Mouse (Mus musculus) megakaryocyte, embryonic 14.5 days (primary cell): ENCODE data around the gene Olfr59. TPM values are rescaled to one million over a fixed set of nuclear protein-coding genes. Genes with fewer than 3 reads are reported as not detected.

Experiments
- H3K27me3 ChIP-seq: replicated peaks from 2 replicates; pipeline ENCODE3; 2012; ENCODE audit warnings: inconsistent platforms
- H3K36me3 ChIP-seq: replicated peaks from 2 replicates; pipeline ENCODE3; 2012; ENCODE audit warnings: low read length, inconsistent platforms, mixed read lengths
- H3K4me1 ChIP-seq: 2 replicates; pipeline ENCODE4 v1.6.1; 2012; ENCODE audit warnings: inconsistent platforms
- H3K4me3 ChIP-seq: replicated peaks from 2 replicates; pipeline ENCODE3; 2012; ENCODE audit warnings: moderate library complexity, mild to moderate bottlenecking, inconsistent platforms
- H3K9me3 ChIP-seq: 2 replicates; pipeline ENCODE4 v1.6.1; 2012; ENCODE audit warnings: inconsistent platforms
- FLI1 ChIP-seq: IDR thresholded peaks from 2 replicates; pipeline ENCODE4 v1.6.1; 2012; ENCODE audit warnings: low read length, inconsistent platforms, mixed read lengths
- GATA1 ChIP-seq: IDR thresholded peaks from 3 replicates; pipeline ENCODE4 v1.6.1; 2012; ENCODE audit warnings: mixed read lengths, low read length, inconsistent platforms, borderline replicate concordance
- polyA plus RNA-seq: library from polyadenylated mRNA; stranded (reverse); fragments of >175 nt; gene quantifications from 2 replicates; pipeline ENCODE4 v1.2.3, GENCODE M21; 2012; ENCODE audit warnings: low replicate concordance; ENCODE audit not compliant: insufficient read depth

Gene Olfr59
- not detected in 2 replicates for polyA plus RNA-seq

DNA sequence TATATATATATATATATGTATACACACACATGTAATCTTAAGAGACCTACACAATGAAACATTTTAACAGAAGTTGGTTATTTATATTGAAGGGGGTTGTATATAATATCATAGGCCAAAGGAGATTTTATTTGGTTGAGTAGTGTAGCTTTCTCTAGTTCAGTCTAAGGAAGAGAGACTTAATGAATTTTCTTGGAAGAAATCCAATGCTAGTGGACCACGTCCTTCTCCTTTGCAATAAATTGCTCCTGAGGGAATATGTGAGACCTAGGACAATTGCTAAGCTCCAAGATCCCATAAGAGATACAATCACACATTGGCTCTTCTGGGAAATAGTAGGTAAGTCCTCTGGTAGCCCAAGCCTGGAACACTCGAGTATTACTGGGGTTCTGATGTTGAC is at the start of gene Olfr59:
Olfr59 (plus strand) TSS at position 301 of the 400 bp plus-strand sequence.
- H3K4me3 ChIP-seq, result peak within 1 kb of the TSS; percentile 81
- H3K4me1 ChIP-seq, result no peaks in the 10 kb centered on the region
- no peaks in the 10 kb centered on the region for H3K27me3 ChIP-seq
- TF ChIP-seq GATA1, result no peak
- H3K9me3 ChIP-seq, result peaks cover 8% of the 10 kb centered on the region
- H3K36me3 ChIP-seq, result no peaks in the 10 kb centered on the region

DNA sequence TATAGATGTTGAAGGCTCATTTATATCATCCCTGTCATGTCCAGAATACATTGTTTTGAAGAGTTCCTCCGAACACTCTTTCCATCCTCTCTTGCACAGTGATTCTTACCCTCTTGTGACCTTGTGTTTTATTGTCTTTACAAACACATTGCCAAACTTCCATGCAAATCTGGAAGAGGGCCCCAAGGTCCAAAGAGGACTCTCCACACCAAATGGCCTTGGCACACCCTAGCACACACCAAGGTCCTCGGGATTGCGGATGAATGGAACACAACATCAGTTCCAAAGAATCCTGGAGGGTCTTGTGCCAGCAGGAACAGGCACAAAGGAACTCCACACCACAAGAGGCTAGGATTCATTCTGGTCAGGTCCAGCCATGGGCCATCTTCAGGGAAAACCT is 42.3 kb upstream of the Olfr59 start:
- H3K4me3 ChIP-seq, result no peak overlapping the region
- H3K27me3 ChIP-seq, result no peaks in the 10 kb centered on the region
- 0 out of 2 replicates have a peak, but pooled peaks cover 5% of the 10 kb centered on the region for H3K9me3 ChIP-seq
- no peak for TF ChIP-seq GATA1
- no peak for TF ChIP-seq FLI1
- no peaks in the 10 kb centered on the region for H3K4me1 ChIP-seq
- no peaks in the 10 kb centered on the region for H3K36me3 ChIP-seq

- Histone ChIP-seq H3K4me1 (no peaks in the 10 kb centered on the region), H3K36me3 (no peaks in the 10 kb centered on the region), H3K9me3 (no peaks in the 10 kb centered on the region), H3K4me3 (no peak within 1 kb of the TSS), H3K27me3 (no peaks in the 10 kb centered on the region)
- TF ChIP-seq GATA1 (no peak), FLI1 (no peak)
Observed at GRCm38 (mm10) chr11:74259508-74259907, 24.0 kb upstream of the Olfr59 start, which contains the start of gene Olfr406. Olfr406 (plus strand) TSS chr11:74259808.

DNA sequence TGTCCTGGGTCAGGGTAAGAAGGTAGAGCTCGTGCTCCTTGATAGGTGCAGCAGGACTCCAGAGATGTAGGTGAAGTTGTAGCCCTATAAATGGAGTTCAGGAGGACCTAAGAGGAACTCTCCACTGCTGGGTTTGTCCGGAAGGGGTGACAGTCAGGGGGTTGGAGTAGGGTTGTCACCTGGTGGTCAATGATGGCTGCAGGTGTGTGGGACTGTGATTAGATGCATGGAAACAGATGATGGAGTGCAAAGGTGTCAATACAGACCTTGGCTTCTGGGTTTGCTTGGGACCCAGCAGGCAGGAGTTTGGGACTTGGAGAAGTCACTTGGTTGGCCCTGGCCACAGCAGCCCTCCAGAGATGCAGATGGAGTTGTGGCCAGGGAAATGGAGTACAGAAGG is 3.7 kb downstream of the Olfr59 start:
- H3K9me3 ChIP-seq, result no peaks in the 10 kb centered on the region
- TF ChIP-seq FLI1 (no peak), GATA1 (no peak)
- H3K4me1 ChIP-seq, result no peaks in the 10 kb centered on the region
- no peak overlapping the region for H3K4me3 ChIP-seq
- H3K27me3 ChIP-seq, result no peaks in the 10 kb centered on the region
- no peaks in the 10 kb centered on the region for H3K36me3 ChIP-seq

DNA sequence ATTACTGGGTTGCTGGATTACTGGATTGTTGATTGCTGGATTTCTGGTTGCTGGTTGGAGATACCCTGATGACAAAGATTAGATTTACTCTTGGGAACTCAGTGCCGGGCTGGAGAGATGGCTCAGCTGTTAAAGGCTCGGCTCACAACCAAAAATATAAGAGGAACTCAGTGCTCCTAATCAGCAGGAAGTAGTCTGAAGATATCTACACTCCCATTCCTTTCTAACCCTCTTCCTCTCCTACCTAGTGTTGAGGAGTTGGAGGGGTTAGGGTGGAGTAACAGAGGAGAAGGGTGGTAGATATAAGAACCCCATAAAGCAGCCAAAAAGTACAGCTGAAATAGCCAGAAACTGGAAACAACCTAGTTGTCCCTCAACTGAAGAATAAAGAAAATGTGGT is 42.5 kb downstream of the Olfr59 start:
- no peaks in the 10 kb centered on the region for H3K27me3 ChIP-seq
- TF ChIP-seq GATA1 (no peak), FLI1 (no peak)

DNA sequence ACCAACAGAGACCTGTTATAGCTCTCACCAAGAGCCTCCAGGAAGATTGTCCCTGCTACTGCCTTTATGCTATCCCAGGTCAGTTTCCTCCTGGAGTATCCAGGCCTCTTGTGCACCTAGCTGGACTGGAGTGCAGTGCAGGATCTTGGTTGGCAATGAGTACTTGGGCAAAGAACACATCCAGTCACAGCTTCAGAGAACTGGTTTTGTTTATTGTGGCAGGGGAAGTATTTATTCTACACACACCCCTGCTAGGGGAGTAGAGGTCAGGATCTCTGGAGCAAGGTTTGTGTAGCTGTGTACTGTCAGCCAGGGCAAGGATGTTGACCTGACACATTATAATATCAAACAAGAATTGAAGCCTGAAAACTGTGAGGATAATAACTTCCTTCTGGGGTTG is 45.2 kb downstream of the Olfr59 start:
- no peak for TF ChIP-seq FLI1
- no peaks in the 10 kb centered on the region for H3K27me3 ChIP-seq

More for the DNA sequence above, 42.5 kb downstream of the Olfr59 start:
- no peak overlapping the region for H3K4me3 ChIP-seq
- no peaks in the 10 kb centered on the region for H3K4me1 ChIP-seq
- H3K36me3 ChIP-seq, result no peaks in the 10 kb centered on the region
- no peaks in the 10 kb centered on the region for H3K9me3 ChIP-seq

GRCm38 (mm10) chr11:74337931-74338330 is 54.4 kb downstream of the Olfr59 start, which contains the start of gene Olfr410:
Olfr410 (minus strand) TSS chr11:74338031.
- no peaks in the 10 kb centered on the region for H3K27me3 ChIP-seq
- peaks cover 10% of the 10 kb centered on the region for H3K9me3 ChIP-seq
- no peak within 1 kb of the TSS for H3K4me3 ChIP-seq
- H3K36me3 ChIP-seq, result no peaks in the 10 kb centered on the region
- H3K4me1 ChIP-seq, result no peaks in the 10 kb centered on the region
- TF ChIP-seq FLI1 (no peak), GATA1 (no peak)

More for the DNA sequence above, 45.2 kb downstream of the Olfr59 start:
- no peak overlapping the region for H3K4me3 ChIP-seq
- no peaks in the 10 kb centered on the region for H3K36me3 ChIP-seq
- H3K4me1 ChIP-seq, result no peaks in the 10 kb centered on the region
- H3K9me3 ChIP-seq, result no peaks in the 10 kb centered on the region

Other genes starting within 250 kb of the Olfr59 start
- gene Olfr139, start 227.2 kb upstream of the Olfr59 start, polyA plus RNA-seq, result not detected in 2 replicates
- not detected in 2 replicates for gene Olfr399, start 227.1 kb upstream of the Olfr59 start, polyA plus RNA-seq
- gene Zfp616, start 213.8 kb upstream of the Olfr59 start, polyA plus RNA-seq, result not detected in 2 replicates
- not detected in 2 replicates for gene Olfr401, start 170.0 kb upstream of the Olfr59 start, polyA plus RNA-seq
- not detected in 2 replicates for gene Olfr402, start 130.2 kb upstream of the Olfr59 start, polyA plus RNA-seq
- not detected in 2 replicates for gene Olfr403, start 97.5 kb upstream of the Olfr59 start, polyA plus RNA-seq
- gene Olfr43, start 72.4 kb upstream of the Olfr59 start, polyA plus RNA-seq, result not detected in 2 replicates
- gene Olfr406, start 23.9 kb upstream of the Olfr59 start, polyA plus RNA-seq, result not detected in 2 replicates
- gene Olfr410, start 54.3 kb downstream of the Olfr59 start, polyA plus RNA-seq, result 3.9 TPM in 1 of 2 replicates, not detected in the other
- gene Olfr411, start 68.9 kb downstream of the Olfr59 start, polyA plus RNA-seq, result not detected in 2 replicates
- not detected in 2 replicates for gene Olfr412, start 78.3 kb downstream of the Olfr59 start, polyA plus RNA-seq